Mouse (Mus musculus) MEL (cell line): Measurements from ENCODE around the gene Gm4952. TPM values are rescaled to one million over a fixed set of nuclear protein-coding genes. Genes with fewer than 3 reads are reported as not detected.

Experiments
- DNase-seq: peaks from one replicate; pipeline ENCODE4 v3.0.0; 2011; ENCODE audit warnings: low read depth, low spot score
- H3K27ac ChIP-seq: 2 replicates; pipeline ENCODE4 v1.5.1; 2012; ENCODE audit warnings: low read depth, mild to moderate bottlenecking, control low read depth, low read length, moderate library complexity; ENCODE audit not compliant: control insufficient read depth
- H3K27me3 ChIP-seq, 2 experiments: fragments of 150-350 bp in 1 of 2; sonication (generic) in 1 of 2; 2 replicates each; pipeline ENCODE4 v1.6.1; 2012; ENCODE audit warnings: low read length in 2 of 2, mild to moderate bottlenecking in 2 of 2, improper control_type of control experiment in 1 of 2, moderate library complexity in 1 of 2; ENCODE audit not compliant: insufficient read depth in 2 of 2, control insufficient read depth in 1 of 2
- H3K36me3 ChIP-seq, 2 experiments: 2 replicates each; pipeline ENCODE4 v1.6.1; 2012 to 2014; ENCODE audit warnings: low read length in 2 of 2, improper control_type of control experiment in 1 of 2, inconsistent platforms in 1 of 2, mild to moderate bottlenecking in 1 of 2; ENCODE audit not compliant: insufficient read depth in 2 of 2, control insufficient read depth in 1 of 2
- H3K4me1 ChIP-seq, 2 experiments: fragments of 150-350 bp in 1 of 2; sonication (generic) in 1 of 2; 2 replicates each; pipeline ENCODE4 v1.6.1; 2012; ENCODE audit warnings: low read length in 2 of 2, improper control_type of control experiment in 1 of 2, mild to moderate bottlenecking in 1 of 2; ENCODE audit not compliant: insufficient read depth in 2 of 2, control insufficient read depth in 1 of 2
- H3K4me3 ChIP-seq, 2 experiments: fragments of 150-350 bp in 1 of 2; sonication (generic) in 1 of 2; 2 replicates each; pipeline ENCODE4 v1.5.1; 2012; ENCODE audit warnings: low read depth in 2 of 2, low read length in 2 of 2, mild to moderate bottlenecking in 2 of 2, moderate library complexity in 2 of 2, control low read depth in 1 of 2, improper control_type of control experiment in 1 of 2; ENCODE audit not compliant: control insufficient read depth in 1 of 2, insufficient read depth in 1 of 2
- H3K79me2 ChIP-seq: 2 replicates; pipeline ENCODE4 v1.6.1; 2012; ENCODE audit warnings: mild to moderate bottlenecking, low read length, moderate library complexity; ENCODE audit not compliant: control insufficient read depth, poor library complexity, insufficient read depth
- H3K9ac ChIP-seq: 2 replicates; pipeline ENCODE4 v1.6.1; 2012; ENCODE audit warnings: low read depth, mild to moderate bottlenecking, control low read depth, low read length, moderate library complexity; ENCODE audit not compliant: control insufficient read depth, poor library complexity, severe bottlenecking
- H3K9me3 ChIP-seq: fragments of 150-350 bp; sonication (generic); replicated peaks from 2 replicates; pipeline ENCODE4 v1.6.1; 2012; ENCODE audit warnings: mild to moderate bottlenecking, low read length, improper control_type of control experiment, moderate library complexity; ENCODE audit not compliant: insufficient read depth
- CHD2 ChIP-seq: IDR thresholded peaks from 2 replicates; pipeline ENCODE4 v1.6.1; 2011; ENCODE audit warnings: low read length, improper control_type of control experiment
- CTCF ChIP-seq, 3 experiments: IDR thresholded peaks in 2 of 3; conservative IDR thresholded peaks in 1 of 3; 2 replicates each; pipeline ENCODE4 v1.5.1; 2011 to 2012; ENCODE audit warnings: low read length in 3 of 3, low read depth in 2 of 3, mild to moderate bottlenecking in 2 of 3, improper control_type of control experiment in 1 of 3, inconsistent platforms in 1 of 3, mixed read lengths in 1 of 3, moderate library complexity in 1 of 3; ENCODE audit not compliant: control insufficient read depth in 1 of 3, insufficient read depth in 1 of 3, poor library complexity in 1 of 3, severe bottlenecking in 1 of 3
- E2F4 ChIP-seq: IDR thresholded peaks from 2 replicates; pipeline ENCODE4 v1.6.1; 2011; ENCODE audit warnings: low read depth, low read length, improper control_type of control experiment, borderline replicate concordance
- ELF1 ChIP-seq: IDR thresholded peaks from 2 replicates; pipeline ENCODE4 v1.6.1; 2014; ENCODE audit warnings: low read depth, mild to moderate bottlenecking, inconsistent platforms, low read length, improper control_type of control experiment, moderate library complexity
- EP300 ChIP-seq, 2 experiments: IDR thresholded peaks; 2 replicates each; pipeline ENCODE4 v1.6.1; 2011; ENCODE audit warnings: improper control_type of control experiment in 2 of 2, low read length in 2 of 2, low read depth in 1 of 2, mild to moderate bottlenecking in 1 of 2
- ETS1 ChIP-seq: IDR thresholded peaks from 2 replicates; pipeline ENCODE4 v1.6.1; 2012; ENCODE audit warnings: low read depth, mild to moderate bottlenecking, inconsistent platforms, low read length, improper control_type of control experiment, moderate library complexity
- GATA1 ChIP-seq: IDR thresholded peaks from 2 replicates; pipeline ENCODE4 v1.6.1; 2011; ENCODE audit warnings: low read depth, low read length, improper control_type of control experiment
- JUND ChIP-seq: IDR thresholded peaks from 2 replicates; pipeline ENCODE4 v1.6.1; 2011; ENCODE audit warnings: low read depth, mild to moderate bottlenecking, improper control_type of control experiment, low read length
- KAT2A ChIP-seq: conservative IDR thresholded peaks from 2 replicates; pipeline ENCODE4 v1.6.1; 2012; ENCODE audit warnings: low read depth, low read length, improper control_type of control experiment, inconsistent platforms
- MAFK ChIP-seq: IDR thresholded peaks from 2 replicates; pipeline ENCODE4 v1.6.1; 2011; ENCODE audit warnings: low read depth, mild to moderate bottlenecking, low read length, improper control_type of control experiment, borderline replicate concordance
- MAX ChIP-seq: IDR thresholded peaks from 2 replicates; pipeline ENCODE4 v1.6.1; 2011; ENCODE audit warnings: low read length, improper control_type of control experiment
- MAZ ChIP-seq: IDR thresholded peaks from 2 replicates; pipeline ENCODE4 v1.6.1; 2012; ENCODE audit warnings: low read depth, mild to moderate bottlenecking, inconsistent platforms, low read length, improper control_type of control experiment
- MYB ChIP-seq: IDR thresholded peaks from 2 replicates; pipeline ENCODE4 v1.6.1; 2011; ENCODE audit warnings: mild to moderate bottlenecking, low read depth, low read length, improper control_type of control experiment
- NELFE ChIP-seq: IDR thresholded peaks from 2 replicates; pipeline ENCODE4 v1.6.1; 2011; ENCODE audit warnings: low read depth, low read length, improper control_type of control experiment
- NRF1 ChIP-seq: IDR thresholded peaks from 2 replicates; pipeline ENCODE4 v1.6.1; 2014; ENCODE audit warnings: low read depth, mild to moderate bottlenecking, inconsistent platforms, low read length, improper control_type of control experiment, moderate library complexity; ENCODE audit not compliant: poor library complexity, insufficient read depth, severe bottlenecking
- POLR2A ChIP-seq, 2 experiments: IDR thresholded peaks; 2 replicates each; pipeline ENCODE4 v1.6.1; 2011 to 2012; ENCODE audit warnings: low read length in 2 of 2, mild to moderate bottlenecking in 2 of 2, control low read depth in 1 of 2, improper control_type of control experiment in 1 of 2, low read depth in 1 of 2, moderate library complexity in 1 of 2; ENCODE audit not compliant: control insufficient read depth in 1 of 2, insufficient read depth in 1 of 2, poor library complexity in 1 of 2
- POLR2AphosphoS2 ChIP-seq: IDR thresholded peaks from 2 replicates; pipeline ENCODE4 v1.6.1; 2011; ENCODE audit warnings: low read length, improper control_type of control experiment
- POLR2AphosphoS5 ChIP-seq: IDR thresholded peaks from 2 replicates; pipeline ENCODE4 v1.6.1; 2012; ENCODE audit warnings: low read depth, borderline replicate concordance, mild to moderate bottlenecking, inconsistent platforms, low read length, moderate library complexity, mixed read lengths
- RAD21 ChIP-seq: IDR thresholded peaks from 2 replicates; pipeline ENCODE4 v1.6.1; 2011; ENCODE audit warnings: mild to moderate bottlenecking, low read depth, low read length, improper control_type of control experiment
- RCOR1 ChIP-seq: IDR thresholded peaks from 2 replicates; pipeline ENCODE4 v1.6.1; 2012; ENCODE audit warnings: low read depth, mild to moderate bottlenecking, inconsistent platforms, low read length, improper control_type of control experiment
- SMC3 ChIP-seq: IDR thresholded peaks from 2 replicates; pipeline ENCODE4 v1.6.1; 2011; ENCODE audit warnings: low read depth, low read length, improper control_type of control experiment
- TAL1 ChIP-seq: IDR thresholded peaks from 2 replicates; pipeline ENCODE4 v1.6.1; 2012; ENCODE audit warnings: mild to moderate bottlenecking, inconsistent platforms, low read length, moderate library complexity, mixed read lengths
- TBP ChIP-seq: IDR thresholded peaks from 2 replicates; pipeline ENCODE4 v1.8.0; 2011; ENCODE audit warnings: low read depth, low read length, improper control_type of control experiment
- USF1 ChIP-seq: IDR thresholded peaks from 2 replicates; pipeline ENCODE4 v1.6.1; 2014; ENCODE audit warnings: low read depth, mild to moderate bottlenecking, inconsistent platforms, low read length, improper control_type of control experiment, moderate library complexity
- USF2 ChIP-seq, 2 experiments: IDR thresholded peaks; 2 replicates each; pipeline ENCODE4 v1.6.1; 2011 to 2012; ENCODE audit warnings: improper control_type of control experiment in 2 of 2, low read length in 2 of 2, borderline replicate concordance in 1 of 2, inconsistent platforms in 1 of 2, low read depth in 1 of 2, mild to moderate bottlenecking in 1 of 2; ENCODE audit not compliant: insufficient read depth in 1 of 2
- ZC3H11A ChIP-seq: IDR thresholded peaks from 2 replicates; pipeline ENCODE4 v1.6.1; 2012; ENCODE audit warnings: low read depth, mild to moderate bottlenecking, inconsistent platforms, low read length, improper control_type of control experiment
- ZKSCAN1 ChIP-seq: IDR thresholded peaks from 2 replicates; pipeline ENCODE4 v1.6.1; 2012; ENCODE audit warnings: low read depth, mild to moderate bottlenecking, inconsistent platforms, low read length, improper control_type of control experiment, moderate library complexity
- ZMIZ1 ChIP-seq: IDR thresholded peaks from 2 replicates; pipeline ENCODE4 v1.6.1; 2012; ENCODE audit warnings: low read depth, mild to moderate bottlenecking, inconsistent platforms, low read length, improper control_type of control experiment, moderate library complexity
- polyA plus RNA-seq, 2 experiments: library from polyadenylated mRNA; stranded (reverse) in 1 of 2; unstranded in 1 of 2; fragments of >175 nt in 1 of 2; fragments of >200 nt in 1 of 2; gene quantifications; 2 replicates each; pipeline versions ENCODE4 v1.2.1 to v1.2.4; 2012; ENCODE audit warnings: low replicate concordance in 2 of 2, low read depth in 1 of 2; ENCODE audit not compliant: insufficient read length in 2 of 2, insufficient read depth in 1 of 2, missing spikeins in 1 of 2
- total RNA-seq: library from RNA; depleted of rRNA; stranded (reverse); fragments of 300-350 nt; gene quantifications from 2 replicates; pipeline ENCODE4 v1.2.3, GENCODE M21; 2012

Gene Gm4952
- total and polyA plus RNA-seq, 3 experiments = 0.06 TPM; not detected in 2

DNA sequence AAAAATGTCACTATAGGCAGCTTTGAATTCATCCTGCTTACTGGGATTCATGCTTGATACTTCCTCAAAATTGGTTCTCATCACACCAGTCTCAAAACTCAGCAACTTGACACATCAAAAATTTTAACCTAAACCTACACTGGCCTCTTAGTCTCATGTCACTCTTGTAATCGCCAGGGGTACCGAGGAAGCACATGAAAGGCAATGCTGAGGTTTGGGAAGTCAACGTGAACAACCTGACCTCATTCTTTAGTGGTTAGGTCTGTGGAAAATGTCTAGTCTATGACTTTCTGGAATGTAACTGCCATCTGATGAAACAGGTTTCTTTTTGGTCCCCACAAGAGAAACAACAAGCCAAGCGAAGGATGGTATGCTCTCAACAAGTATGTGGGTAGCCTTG is 35.2 kb downstream of the Gm4952 start:
- no peaks in the 10 kb centered on the region; a peak in 2 of 4 replicates for H3K27me3 ChIP-seq
- no peak overlapping the region for H3K9ac ChIP-seq
- no peak for TF ChIP-seq JUND
- TF ChIP-seq USF2 (IDR thresholded peaks at IDR 0.05; ENCODE audit: borderline replicate concordance in 1 of 2, insufficient read depth in 1 of 2, low read depth in 1 of 2, low read length in 2 of 2) = no peak
- no peak for TF ChIP-seq RAD21
- TF ChIP-seq ELF1 = no peak
- TF ChIP-seq ZKSCAN1 = no peak
- TF ChIP-seq SMC3 = no peak
- no peak for TF ChIP-seq EP300 (IDR thresholded peaks at IDR 0.05; ENCODE audit: low read depth in 1 of 2, low read length in 2 of 2)
- TF ChIP-seq USF1 = no peak
- TF ChIP-seq ZMIZ1 = no peak
- no peak for TF ChIP-seq POLR2AphosphoS2
- no peak for TF ChIP-seq MAFK
- TF ChIP-seq MAX = no peak
- no peak for TF ChIP-seq KAT2A
- no peak for TF ChIP-seq NELFE
- no peak for TF ChIP-seq RCOR1
- no peak for TF ChIP-seq TBP
- TF ChIP-seq TAL1 = no peak
- DNase-seq = no peak
- H3K4me1 ChIP-seq = no peaks in the 10 kb centered on the region
- H3K36me3 ChIP-seq = no peaks in the 10 kb centered on the region
- H3K9me3 ChIP-seq = no peaks in the 10 kb centered on the region
- H3K4me3 ChIP-seq = no peak overlapping the region
- H3K79me2 ChIP-seq = no peaks in the 10 kb centered on the region
- no peak overlapping the region for H3K27ac ChIP-seq

- DNase-seq = no peak
- Histone ChIP-seq H3K36me3 (no peaks in the 10 kb centered on the region), H3K27me3 (no peaks in the 10 kb centered on the region; a peak in 2 of 4 replicates), H3K4me3 (no peak overlapping the region), H3K79me2 (no peaks in the 10 kb centered on the region), H3K4me1 (no peaks in the 10 kb centered on the region), H3K9ac (no peak overlapping the region), H3K9me3 (no peaks in the 10 kb centered on the region), H3K27ac (no peak overlapping the region)
- no peak for TF ChIP-seq ETS1
- TF ChIP-seq CTCF (IDR thresholded peaks at IDR 0.05 in 2 of 3, conservative IDR thresholded peaks at IDR 0.05 in 1 of 3; ENCODE audit: control insufficient read depth in 1 of 3, insufficient read depth in 1 of 3, low read depth in 2 of 3, low read length in 3 of 3, poor library complexity in 1 of 3, severe bottlenecking in 1 of 3) = no peak
- TF ChIP-seq POLR2AphosphoS5 = no peak
- TF ChIP-seq MAZ = no peak
- no peak for TF ChIP-seq GATA1
- no peak for TF ChIP-seq CHD2
- no peak for TF ChIP-seq E2F4
- TF ChIP-seq USF1 = no peak
- no peak for TF ChIP-seq NRF1
- no peak for TF ChIP-seq POLR2A (IDR thresholded peaks at IDR 0.05; ENCODE audit: control insufficient read depth in 1 of 2, insufficient read depth in 1 of 2, low read depth in 1 of 2, low read length in 2 of 2, poor library complexity in 1 of 2)
- no peak for TF ChIP-seq MYB
- no peak for TF ChIP-seq SMC3
- no peak for TF ChIP-seq TAL1
- no peak for TF ChIP-seq ZC3H11A
These were observed 37.1 kb downstream of the Gm4952 start for GRCm38 (mm10) chr19:12636863-12637262.
